Mouse (Mus musculus) forebrain, embryonic 16.5 days (tissue): Measurements from ENCODE around the gene Vpreb2. TPM values are rescaled to one million over a fixed set of nuclear protein-coding genes. Genes with fewer than 3 reads are reported as not detected.

Source experiments
- ATAC-seq: fragments of 200-750 bp; cut with Nextera tagmentation; 2 replicates; pipeline ENCODE4 v1.8.0; 2017; ENCODE audit warnings: mild to moderate bottlenecking, moderate library complexity
- H3K27ac ChIP-seq: fragments of 300-500 bp; sonication (generic); 2 replicates; pipeline ENCODE4 v1.5.1; 2014; ENCODE audit warnings: low read length, control low read depth
- H3K27me3 ChIP-seq: fragments of 300-500 bp; sonication (generic); replicated peaks from 2 replicates; pipeline ENCODE4 v1.6.1; 2014; ENCODE audit warnings: low read length; ENCODE audit not compliant: control insufficient read depth, insufficient read depth
- H3K36me3 ChIP-seq: fragments of 300-500 bp; sonication (generic); 2 replicates; pipeline ENCODE4 v1.6.1; 2014; ENCODE audit not compliant: control insufficient read depth, insufficient read depth
- H3K4me1 ChIP-seq: fragments of 300-500 bp; sonication (generic); replicated peaks from 2 replicates; pipeline ENCODE4 v1.6.1; 2014; ENCODE audit warnings: low read length; ENCODE audit not compliant: control insufficient read depth, insufficient read depth
- H3K4me2 ChIP-seq: fragments of 300-500 bp; sonication (generic); 2 replicates; pipeline ENCODE4 v1.6.1; 2014; ENCODE audit warnings: mild to moderate bottlenecking, low read length, control low read depth
- H3K4me3 ChIP-seq: fragments of 300-500 bp; sonication (generic); replicated peaks from 2 replicates; pipeline ENCODE4 v1.5.1; 2014; ENCODE audit warnings: mild to moderate bottlenecking, low read length, control low read depth
- H3K9ac ChIP-seq: fragments of 300-500 bp; sonication (generic); replicated peaks from 2 replicates; pipeline ENCODE4 v1.6.1; 2014; ENCODE audit warnings: low read depth, low read length, control low read depth
- H3K9me3 ChIP-seq: fragments of 300-500 bp; sonication (generic); 2 replicates; pipeline ENCODE4 v1.6.1; 2016; ENCODE audit warnings: low read length; ENCODE audit not compliant: control insufficient read depth
- WGBS: fragments of 180-500 bp; shearing (Covaris S2); extraction: QIAGEN DNeasy Blood & Tissue Kit; methylation state at CpG from one replicate; pipeline ENCODE4 v1.1.7; 2014; 5-methylcytosine and 5-hydroxymethylcytosine counted together
- polyA plus RNA-seq: library from polyadenylated mRNA; unstranded; fragments of >200 nt; fragmentation: Nextera tagmentation; extraction: Ambion mirVana; gene quantifications from 2 replicates; pipeline ENCODE4 v1.2.1, GENCODE M21; 2015

Gene Vpreb2
- polyA plus RNA-seq, 1 experiment from 2014 or later, result not detected

DNA sequence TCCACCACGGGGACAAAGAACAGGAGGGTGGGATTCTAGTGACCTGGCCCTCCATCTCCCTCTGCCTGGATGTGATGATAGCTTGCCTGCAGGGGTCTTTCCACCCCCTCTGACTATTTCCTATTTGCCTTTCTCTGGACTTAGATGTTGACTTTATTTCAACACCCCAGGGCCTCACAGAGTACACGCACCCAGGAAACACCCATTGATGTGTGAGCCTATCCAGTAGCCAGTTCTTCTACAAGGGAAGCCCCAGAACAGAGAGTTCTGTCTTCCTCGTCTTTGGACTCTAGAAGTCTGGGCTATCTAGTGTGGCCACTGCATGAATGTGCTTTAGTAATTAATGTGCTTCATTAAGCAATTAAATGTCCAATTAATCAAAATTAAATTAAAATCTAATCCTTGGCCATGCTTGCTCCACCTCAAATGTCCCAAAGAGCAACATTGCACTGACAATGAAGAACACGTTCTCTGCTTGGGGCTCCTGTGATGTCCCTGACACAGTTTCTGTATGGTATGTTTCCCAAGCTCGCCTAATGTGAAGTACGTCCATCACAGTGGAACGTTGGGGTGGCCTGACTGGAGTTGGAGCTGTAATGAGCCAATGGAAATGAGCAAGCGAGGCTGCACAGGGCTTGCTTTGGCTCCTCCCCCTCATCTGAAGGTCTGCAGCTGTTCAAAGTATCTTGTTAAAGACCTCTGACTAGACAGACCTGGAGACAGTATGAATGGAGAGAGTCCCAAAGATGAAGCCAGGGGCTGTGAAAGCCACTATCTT, 42.7 kb downstream of the Vpreb2 start:
- Histone ChIP-seq H3K9me3 (no peaks in the 10 kb centered on the region), H3K4me3 (no peak overlapping the region), H3K27me3 (no peaks in the 10 kb centered on the region), H3K27ac (no peak overlapping the region), H3K36me3 (no peaks in the 10 kb centered on the region), H3K4me2 (no peak overlapping the region), H3K9ac (no peak overlapping the region), H3K4me1 (no peaks in the 10 kb centered on the region)
- 75% methylated on average over 8 of the region's 8 CpGs for WGBS
- ATAC-seq, result no peak

DNA sequence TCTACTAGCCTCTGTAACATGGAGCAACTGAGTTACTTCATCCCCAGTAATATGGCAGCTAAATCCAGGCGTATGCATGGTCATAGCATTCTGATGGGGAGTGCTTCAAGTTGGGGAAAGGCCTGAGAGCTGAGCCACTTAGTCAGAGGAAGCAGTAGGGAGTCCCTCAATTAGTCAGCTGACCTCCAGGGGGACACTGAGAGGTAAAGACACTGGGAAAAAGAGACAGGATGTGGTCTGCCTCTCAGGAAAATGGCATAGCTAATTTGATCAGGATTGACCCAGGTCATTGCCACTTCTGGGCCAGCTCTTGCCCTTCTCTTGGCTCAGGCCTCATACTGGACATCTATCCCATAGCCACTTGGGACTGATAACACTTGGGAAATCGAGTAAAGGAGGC, 47.1 kb downstream of the Vpreb2 start:
- H3K4me2 ChIP-seq, result no peak overlapping the region
- no peaks in the 10 kb centered on the region for H3K27me3 ChIP-seq
- no peaks in the 10 kb centered on the region for H3K9me3 ChIP-seq
- ATAC-seq, result no peak
- no peaks in the 10 kb centered on the region for H3K4me1 ChIP-seq
- H3K9ac ChIP-seq, result no peak overlapping the region
- WGBS, result 61% methylated on average over 2 of the region's 2 CpGs
- no peaks in the 10 kb centered on the region for H3K36me3 ChIP-seq
- no peak overlapping the region for H3K4me3 ChIP-seq
- H3K27ac ChIP-seq, result no peak overlapping the region

Other genes starting within 250 kb of the Vpreb2 start
- 41.9 and 50.1 TPM in 2 replicates for gene Med15, start 247.5 kb upstream of the Vpreb2 start, polyA plus RNA-seq
- gene Klhl22, start 220.8 kb upstream of the Vpreb2 start, polyA plus RNA-seq, result 76.1 and 89.5 TPM in 2 replicates
- gene Scarf2, start 183.1 kb upstream of the Vpreb2 start, polyA plus RNA-seq, result 0.99 and 1.4 TPM in 2 replicates
- 0.86 and 1.5 TPM in 2 replicates for gene B830017H08Rik, start 147.3 kb upstream of the Vpreb2 start, polyA plus RNA-seq
- 4.7 and 5.5 TPM in 2 replicates for gene Car15, start 142.1 kb upstream of the Vpreb2 start, polyA plus RNA-seq
- 0.63 and 1.1 TPM in 2 replicates for gene Gm20518, start 88.8 kb upstream of the Vpreb2 start, polyA plus RNA-seq
- gene Tssk1, start 86.2 kb upstream of the Vpreb2 start, polyA plus RNA-seq, result not detected in 2 replicates
- 108 and 110 TPM in 2 replicates for gene Dgcr2, start 81.9 kb upstream of the Vpreb2 start, polyA plus RNA-seq
- gene Tssk2, start 81.8 kb upstream of the Vpreb2 start, polyA plus RNA-seq, result 0.17 TPM in 1 of 2 replicates, not detected in the other
- 57.2 and 60.8 TPM in 2 replicates for gene Ess2, start 69.1 kb upstream of the Vpreb2 start, polyA plus RNA-seq
- gene Gsc2, start 65.4 kb upstream of the Vpreb2 start, polyA plus RNA-seq, result 0.30 TPM in 1 of 2 replicates, not detected in the other
- 133 and 155 TPM in 2 replicates for gene Slc25a1, start 52.2 kb upstream of the Vpreb2 start, polyA plus RNA-seq
- 145 and 156 TPM in 2 replicates for gene Dgcr6, start 72.4 kb downstream of the Vpreb2 start, polyA plus RNA-seq
- 4.1 and 4.2 TPM in 2 replicates for gene Prodh, start 109.8 kb downstream of the Vpreb2 start, polyA plus RNA-seq
- 21.7 and 24.4 TPM in 2 replicates for gene Rtn4r, start 147.2 kb downstream of the Vpreb2 start, polyA plus RNA-seq
- gene Ccdc188, start 237.5 kb downstream of the Vpreb2 start, polyA plus RNA-seq, result 0.19 TPM in 1 of 2 replicates, not detected in the other